1 mouse cellular context compared by ENCODE assay signal in the genomic region with DNA sequence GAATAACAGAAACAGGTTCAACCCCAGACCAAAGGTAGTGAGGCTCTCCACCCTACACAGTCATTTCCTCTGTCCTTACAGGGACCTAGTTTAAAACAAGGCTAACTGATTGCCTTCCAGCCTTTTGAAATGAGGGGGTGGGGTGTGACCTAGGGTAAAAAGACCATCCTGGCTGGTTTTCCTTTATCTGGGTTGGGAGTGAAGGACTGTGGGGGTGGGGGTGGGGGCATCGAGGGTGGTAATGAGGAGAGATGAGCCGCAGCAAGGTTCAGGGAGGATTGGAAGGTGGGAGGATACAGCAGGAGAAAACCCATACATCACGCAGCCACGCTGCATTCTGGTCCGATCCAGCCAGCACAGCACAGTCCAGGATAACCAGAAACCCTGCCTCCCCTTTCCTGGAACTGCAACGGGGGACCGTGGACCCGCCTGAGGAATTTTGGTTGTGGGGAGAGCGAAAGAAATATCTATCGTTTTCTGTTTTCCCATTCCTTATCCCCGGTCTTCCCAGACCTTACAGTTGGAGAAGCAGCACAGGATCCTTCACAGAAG.
TF ChIP-seq lines count a peak whose summit lies in the region.

No protein-coding gene starts in this region.

TF ChIP-seq in C2C12, 6 proteins besides CTCF, POLR2A, EP300 and RAD21:
- TF ChIP-seq MYOD1 (IDR thresholded peaks at IDR 0.05; ENCODE audit: control insufficient read depth, insufficient read length, low read depth) (no peak), MYOG (IDR thresholded peaks at IDR 0.05; ENCODE audit: control insufficient read depth, extremely low read depth, insufficient read length) (no peak)
